Mouse (Mus musculus): ENCODE results near the gene Rslcan18.
A peak's percentile ranks its signal among the peaks of the same experiment; 100 is the strongest.

- TF ChIP-seq CTCF (IDR thresholded peaks at IDR 0.05; ENCODE audit: low read depth) (peak; percentile 94), EP300 (IDR thresholded peaks at IDR 0.05; ENCODE audit: low read depth) (no peak)
Measured at GRCm38 (mm10) chr13:67108194-67108820, 7.8 kb downstream of the Rslcan18 start, which contains the start of gene Gm28557.

Data from heart, postnatal 0 days (tissue).